Mouse (Mus musculus) forebrain, embryonic 11.5 days (tissue): ENCODE data around the gene Cars. TPM values are rescaled to one million over a fixed set of nuclear protein-coding genes. Genes with fewer than 3 reads are reported as not detected.

Experiments used
- ATAC-seq: fragments of 200-750 bp; cut with Nextera tagmentation; replicated peaks from 2 replicates; pipeline ENCODE4 v1.8.0; 2017; ENCODE audit warnings: moderate TSS enrichment; ENCODE audit not compliant: low FRiP score
- DNase-seq: peaks from one replicate; pipeline ENCODE4 v3.0.0-alpha.2; 2017; ENCODE audit warnings: low spot score
- H3K27ac ChIP-seq: fragments of 300-500 bp; sonication (generic); 2 replicates; pipeline ENCODE4 v1.5.1; 2014; ENCODE audit warnings: low read depth, low read length
- H3K27me3 ChIP-seq: fragments of 300-500 bp; sonication (generic); 2 replicates; pipeline ENCODE4 v1.6.1; 2014; ENCODE audit warnings: mild to moderate bottlenecking, low read length, mixed read lengths; ENCODE audit not compliant: control insufficient read depth, insufficient read depth
- H3K36me3 ChIP-seq: fragments of 300-500 bp; sonication (generic); 2 replicates; pipeline ENCODE4 v1.6.1; 2014; ENCODE audit warnings: mild to moderate bottlenecking, low read length, moderate library complexity, mixed read lengths; ENCODE audit not compliant: control insufficient read depth, insufficient read depth
- H3K4me1 ChIP-seq: fragments of 300-500 bp; sonication (generic); replicated peaks from 2 replicates; pipeline ENCODE4 v1.6.1; 2014; ENCODE audit warnings: low read length, mixed read lengths; ENCODE audit not compliant: control insufficient read depth, insufficient read depth
- H3K4me2 ChIP-seq: fragments of 300-500 bp; sonication (generic); 2 replicates; pipeline ENCODE4 v1.6.1; 2014; ENCODE audit warnings: low read depth, mild to moderate bottlenecking, low read length, moderate library complexity, mixed read lengths; ENCODE audit not compliant: severe bottlenecking
- H3K4me3 ChIP-seq: fragments of 300-500 bp; sonication (generic); 2 replicates; pipeline ENCODE4 v1.5.1; 2014; ENCODE audit warnings: low read depth, low read length
- H3K9ac ChIP-seq: fragments of 300-500 bp; sonication (generic); 2 replicates; pipeline ENCODE4 v1.6.1; 2014; ENCODE audit warnings: low read length
- H3K9me3 ChIP-seq: fragments of 300-500 bp; sonication (generic); 2 replicates; pipeline ENCODE4 v1.6.1; 2016; ENCODE audit warnings: low read length, mixed read lengths; ENCODE audit not compliant: control insufficient read depth
- WGBS: fragments of 180-500 bp; shearing (Covaris S2); extraction: QIAGEN DNeasy Blood & Tissue Kit; methylation state at CpG from one replicate; pipeline ENCODE4 v1.1.7; 2014; 5-methylcytosine and 5-hydroxymethylcytosine counted together
- microRNA-seq: library from miRNA; unstranded; fragments of <30 nt; microRNA quantifications from one replicate; pipeline ENCODE4, GENCODE M21; 2016; ENCODE audit not compliant: insufficient number of aligned reads
- polyA plus RNA-seq: library from polyadenylated mRNA; unstranded; fragments of >200 nt; fragmentation: Nextera tagmentation; extraction: Ambion mirVana; gene quantifications from 2 replicates; pipeline ENCODE4 v1.2.1, GENCODE M21; 2014

The Cars gene
- polyA plus RNA-seq, 1 experiment from 2014 or later: 72.6 TPM

- Histone ChIP-seq H3K4me2 (no peak overlapping the region), H3K27ac (no peak overlapping the region), H3K4me1 (no peaks in the 10 kb centered on the region), H3K9ac (no peak overlapping the region), H3K4me3 (no peak overlapping the region), H3K36me3 (peaks cover 13% of the 10 kb centered on the region; the same call in 1 of the 2 replicates), H3K9me3 (no peaks in the 10 kb centered on the region), H3K27me3 (no peaks in the 10 kb centered on the region)
- ATAC-seq (no peak), DNase-seq (no peak)
Observed at GRCm38 (mm10) chr7:143511335-143511712, 88.6 kb downstream of the Cars start.

GRCm38 (mm10) chr7:143510593-143511334 is 89.1 kb downstream of the Cars start:
- no peak overlapping the region for H3K9ac ChIP-seq
- H3K36me3 ChIP-seq: peaks cover 12% of the 10 kb centered on the region; the same call in 1 of the 2 replicates
- no peak overlapping the region for H3K4me3 ChIP-seq
- no peak for ATAC-seq
- H3K9me3 ChIP-seq: no peaks in the 10 kb centered on the region
- no peak overlapping the region for H3K27ac ChIP-seq
- H3K4me2 ChIP-seq: no peak overlapping the region
- no peaks in the 10 kb centered on the region for H3K4me1 ChIP-seq
- WGBS: 94% methylated on average over 3 of the region's 3 CpGs
- no peaks in the 10 kb centered on the region for H3K27me3 ChIP-seq
- DNase-seq: no peak

DNA sequence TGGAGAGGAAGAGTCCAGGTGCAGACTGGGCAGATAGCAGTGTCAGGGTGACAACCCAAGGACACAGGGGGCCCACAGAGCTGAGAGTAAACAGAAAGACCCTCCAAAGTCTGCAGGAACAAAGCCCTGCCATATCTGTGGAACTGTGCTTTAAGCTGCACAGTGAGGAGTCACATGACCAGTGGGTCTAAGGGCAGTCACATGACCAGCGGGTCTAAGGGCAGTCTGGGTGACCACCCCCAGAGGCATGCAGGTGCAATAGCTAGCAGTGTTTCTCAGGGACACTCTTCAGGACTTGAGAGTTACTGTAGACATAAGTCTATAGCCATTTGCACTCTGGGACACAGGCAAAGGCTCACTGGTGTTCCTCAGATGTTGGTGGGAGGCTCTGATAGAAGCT is 90.3 kb downstream of the Cars start:
- no peaks in the 10 kb centered on the region for H3K27me3 ChIP-seq
- no peak for ATAC-seq
- H3K4me3 ChIP-seq: no peak overlapping the region
- no peak overlapping the region for H3K27ac ChIP-seq
- peaks cover 8% of the 10 kb centered on the region; the same call in 1 of the 2 replicates for H3K36me3 ChIP-seq
- H3K9me3 ChIP-seq: no peaks in the 10 kb centered on the region
- WGBS: 76% methylated on average over 1 of the region's 1 CpGs
- no peak overlapping the region for H3K4me2 ChIP-seq
- no peak overlapping the region for H3K9ac ChIP-seq
- no peak for DNase-seq
- H3K4me1 ChIP-seq: no peaks in the 10 kb centered on the region

Small RNA genes lying within 50 kb of the gene (microRNA-seq; reads per million reads assigned to microRNA genes)
- 4.2 reads per million for gene Mir7064

Other genes starting within 250 kb of the Cars start
- 372 and 435 TPM in 2 replicates for gene Cdkn1c, start 139.0 kb downstream of the Cars start, polyA plus RNA-seq
- gene Slc22a18, start 126.4 kb downstream of the Cars start, polyA plus RNA-seq: 0.20 and 0.29 TPM in 2 replicates
- gene Phlda2, start 96.9 kb downstream of the Cars start, polyA plus RNA-seq: 1.2 and 2.3 TPM in 2 replicates
- gene Nap1l4, start 51.0 kb downstream of the Cars start, polyA plus RNA-seq: 214 and 239 TPM in 2 replicates
- 0.17 and 0.48 TPM in 2 replicates for gene Tnfrsf26, start 28.6 kb upstream of the Cars start, polyA plus RNA-seq
- 8.1 and 9.8 TPM in 2 replicates for gene Tnfrsf22, start 49.6 kb upstream of the Cars start, polyA plus RNA-seq
- not detected in 2 replicates for gene Tnfrsf23, start 85.8 kb upstream of the Cars start, polyA plus RNA-seq
- gene Osbpl5, start 156.9 kb upstream of the Cars start, polyA plus RNA-seq: 12.9 and 13.3 TPM in 2 replicates
- not detected in 2 replicates for gene Mrgprg, start 166.9 kb upstream of the Cars start, polyA plus RNA-seq
- 2.1 and 2.6 TPM in 2 replicates for gene Mrgpre, start 184.4 kb upstream of the Cars start, polyA plus RNA-seq
- 8.2 and 10.1 TPM in 2 replicates for gene Nadsyn1, start 222.8 kb upstream of the Cars start, polyA plus RNA-seq
- gene Dhcr7, start 223.1 kb upstream of the Cars start, polyA plus RNA-seq: 88.8 and 95.4 TPM in 2 replicates